Mouse (Mus musculus) brain, embryonic 14.5 days (tissue): ENCODE measurements at regions not wholly inside any gene's neighbourhood (a gene's known extent, or its start where the extent isn't known, plus 50 kb on each side); places are given as distances from the start of the nearest gene placed in this dataset.

Experiments
- CTCF ChIP-seq: fragments of 200-500 bp; IDR thresholded peaks from 2 replicates; pipeline ENCODE4 v1.5.1; 2012; ENCODE audit warnings: inconsistent platforms, mild to moderate bottlenecking, moderate library complexity, borderline replicate concordance; ENCODE audit not compliant: insufficient read depth, insufficient read length; ENCODE audit errors: extremely low read depth
- POLR2A ChIP-seq: fragments of 200-500 bp; IDR thresholded peaks from 2 replicates; pipeline ENCODE4 v1.6.1; 2012; ENCODE audit warnings: mild to moderate bottlenecking, inconsistent platforms, borderline replicate concordance; ENCODE audit not compliant: poor library complexity, insufficient read depth, insufficient read length, severe bottlenecking; ENCODE audit errors: extremely low read depth

- TF ChIP-seq CTCF (no peak), POLR2A (no peak)
These were observed 86.3 kb downstream of the Elovl4 start for GRCm38 (mm10) chr9:83719811-83720210.
